Mouse (Mus musculus) liver, embryonic 12.5 days (tissue): ENCODE measurements around the gene Dbil5. TPM values are rescaled to one million over a fixed set of nuclear protein-coding genes. Genes with fewer than 3 reads are reported as not detected.

ENCODE experiments used
- ATAC-seq: fragments of 200-750 bp; cut with Nextera tagmentation; 2 replicates; pipeline ENCODE4 v1.8.0; 2017; ENCODE audit warnings: moderate number of reproducible peaks, mild to moderate bottlenecking, moderate library complexity
- H3K27ac ChIP-seq: fragments of 300-500 bp; sonication (generic); 2 replicates; pipeline ENCODE4 v1.5.1; 2016; ENCODE audit warnings: mild to moderate bottlenecking
- H3K27me3 ChIP-seq: fragments of 300-500 bp; sonication (generic); replicated peaks from 2 replicates; pipeline ENCODE4 v1.6.1; 2016; ENCODE audit warnings: mild to moderate bottlenecking, moderate library complexity
- H3K36me3 ChIP-seq: fragments of 300-500 bp; sonication (generic); 2 replicates; pipeline ENCODE4 v1.6.1; 2016; ENCODE audit warnings: mild to moderate bottlenecking, moderate library complexity
- H3K4me1 ChIP-seq: fragments of 300-500 bp; sonication (generic); 2 replicates; pipeline ENCODE4 v1.6.1; 2016
- H3K4me2 ChIP-seq: fragments of 300-500 bp; sonication (generic); 2 replicates; pipeline ENCODE4 v1.6.1; 2016; ENCODE audit warnings: mild to moderate bottlenecking, moderate library complexity
- H3K4me3 ChIP-seq: fragments of 300-500 bp; sonication (generic); 2 replicates; pipeline ENCODE4 v1.5.1; 2016; ENCODE audit warnings: mild to moderate bottlenecking, moderate library complexity
- H3K9ac ChIP-seq: fragments of 300-500 bp; sonication (generic); 2 replicates; pipeline ENCODE4 v1.6.1; 2016; ENCODE audit warnings: mild to moderate bottlenecking, moderate library complexity
- H3K9me3 ChIP-seq: fragments of 300-500 bp; sonication (generic); replicated peaks from 2 replicates; pipeline ENCODE4 v1.6.1; 2016; ENCODE audit warnings: mild to moderate bottlenecking, moderate library complexity
- WGBS: fragments of 180-500 bp; shearing (Covaris S2); methylation state at CpG from one replicate; pipeline ENCODE4 v1.1.7; 2016; ENCODE audit not compliant: insufficient replicate concordance; 5-methylcytosine and 5-hydroxymethylcytosine counted together
- polyA plus RNA-seq: library from polyadenylated mRNA; unstranded; fragments of >200 nt; fragmentation: Nextera tagmentation; extraction: Ambion mirVana; gene quantifications from 2 replicates; pipeline ENCODE4 v1.2.1, GENCODE M21; 2016

The Dbil5 gene
- polyA plus RNA-seq, 1 experiment from 2014 or later: 0.52 TPM

- WGBS: under 1% methylated on average over 61 of the region's 61 CpGs
- peaks cover 47% of the 10 kb centered on the region for H3K36me3 ChIP-seq
- peak within 1 kb of the TSS; percentile 83 for H3K9ac ChIP-seq
- H3K27ac ChIP-seq: peak within 1 kb of the TSS; percentile 45
- peak within 1 kb of the TSS; percentile 77 for H3K4me2 ChIP-seq
- peak; percentile 85 for ATAC-seq
- H3K4me1 ChIP-seq: peaks cover 21% of the 10 kb centered on the region
- H3K27me3 ChIP-seq: no peaks in the 10 kb centered on the region
- no peaks in the 10 kb centered on the region for H3K9me3 ChIP-seq
- peak within 1 kb of the TSS; percentile 85 for H3K4me3 ChIP-seq
Measured at GRCm38 (mm10) chr11:76242901-76243810, 25.7 kb downstream of the Dbil5 start, which contains the start of the genes Mrm3 and Glod4. Gene Mrm3 (plus strand): TSS chr11:76243715. Gene Glod4 (minus strand): TSS chr11:76243725.

- Histone ChIP-seq H3K4me3 (peak overlapping the region; percentile 85), H3K27ac (0 out of 2 replicates have a peak overlapping the region, but pooled peaks have one; percentile 38), H3K9me3 (no peaks in the 10 kb centered on the region), H3K4me2 (peak overlapping the region; percentile 77), H3K9ac (peak overlapping the region; percentile 83), H3K27me3 (no peaks in the 10 kb centered on the region), H3K36me3 (peaks cover 51% of the 10 kb centered on the region), H3K4me1 (peaks cover 21% of the 10 kb centered on the region)
- WGBS: 5% methylated on average over 34 of the region's 34 CpGs
- no peak; the same call in 1 of the 2 replicates for ATAC-seq
Measured at GRCm38 (mm10) chr11:76243811-76244546, 26.6 kb downstream of the Dbil5 start.

GRCm38 (mm10) chr11:76246439-76246838 is 29.0 kb downstream of the Dbil5 start:
- Histone ChIP-seq H3K4me3 (no peak overlapping the region), H3K27me3 (no peaks in the 10 kb centered on the region), H3K27ac (no peak overlapping the region), H3K9me3 (no peaks in the 10 kb centered on the region), H3K9ac (no peak overlapping the region), H3K4me1 (peaks cover 21% of the 10 kb centered on the region), H3K36me3 (peaks cover 56% of the 10 kb centered on the region), H3K4me2 (no peak overlapping the region)
- no peak for ATAC-seq

- no peak overlapping the region for H3K27ac ChIP-seq
- H3K36me3 ChIP-seq: peaks cover 61% of the 10 kb centered on the region
- WGBS: 63% methylated on average over 2 of the region's 2 CpGs
- no peak overlapping the region for H3K9ac ChIP-seq
- peaks cover 21% of the 10 kb centered on the region for H3K4me1 ChIP-seq
- no peak overlapping the region for H3K4me2 ChIP-seq
- ATAC-seq: no peak
- no peak overlapping the region for H3K4me3 ChIP-seq
- H3K9me3 ChIP-seq: no peaks in the 10 kb centered on the region
- no peaks in the 10 kb centered on the region for H3K27me3 ChIP-seq
Measured at GRCm38 (mm10) chr11:76247239-76247638, 29.8 kb downstream of the Dbil5 start.

- 59% methylated on average over 3 of the region's 3 CpGs for WGBS
- Histone ChIP-seq H3K27me3 (no peaks in the 10 kb centered on the region), H3K4me1 (no peaks in the 10 kb centered on the region), H3K9me3 (no peaks in the 10 kb centered on the region), H3K27ac (no peak overlapping the region), H3K9ac (no peak overlapping the region), H3K4me2 (no peak overlapping the region), H3K36me3 (peaks cover 46% of the 10 kb centered on the region), H3K4me3 (no peak overlapping the region)
- ATAC-seq: no peak
Measured at GRCm38 (mm10) chr11:76252036-76252435, 34.6 kb downstream of the Dbil5 start.

- no peaks in the 10 kb centered on the region for H3K27me3 ChIP-seq
- H3K9ac ChIP-seq: no peak overlapping the region
- H3K36me3 ChIP-seq: peaks cover 36% of the 10 kb centered on the region
- no peaks in the 10 kb centered on the region for H3K9me3 ChIP-seq
- H3K4me3 ChIP-seq: no peak overlapping the region
- H3K27ac ChIP-seq: no peak overlapping the region
- 60% methylated on average over 5 of the region's 5 CpGs for WGBS
- no peak overlapping the region for H3K4me2 ChIP-seq
- H3K4me1 ChIP-seq: no peaks in the 10 kb centered on the region
- ATAC-seq: peak; percentile 51; the same call in 1 of the 2 replicates
Measured at GRCm38 (mm10) chr11:76253145-76253917, 35.9 kb downstream of the Dbil5 start.

GRCm38 (mm10) chr11:76253918-76254264 is 36.5 kb downstream of the Dbil5 start:
- Histone ChIP-seq H3K27me3 (no peaks in the 10 kb centered on the region), H3K4me2 (no peak overlapping the region), H3K9me3 (no peaks in the 10 kb centered on the region), H3K4me1 (no peaks in the 10 kb centered on the region), H3K4me3 (no peak overlapping the region), H3K36me3 (peaks cover 30% of the 10 kb centered on the region), H3K9ac (no peak overlapping the region), H3K27ac (no peak overlapping the region)
- no peak for ATAC-seq
- WGBS: 81% methylated on average over 4 of the region's 4 CpGs

GRCm38 (mm10) chr11:76255431-76256001 is 38.1 kb downstream of the Dbil5 start:
- no peaks in the 10 kb centered on the region for H3K9me3 ChIP-seq
- H3K27ac ChIP-seq: no peak overlapping the region
- peaks cover 14% of the 10 kb centered on the region for H3K36me3 ChIP-seq
- no peaks in the 10 kb centered on the region for H3K4me1 ChIP-seq
- H3K27me3 ChIP-seq: no peaks in the 10 kb centered on the region
- WGBS: 68% methylated on average over 4 of the region's 4 CpGs
- ATAC-seq: no peak
- H3K4me3 ChIP-seq: no peak overlapping the region
- H3K4me2 ChIP-seq: no peak overlapping the region
- H3K9ac ChIP-seq: no peak overlapping the region

GRCm38 (mm10) chr11:76256129-76256528 is 38.7 kb downstream of the Dbil5 start:
- Histone ChIP-seq H3K9me3 (no peaks in the 10 kb centered on the region), H3K4me3 (no peak overlapping the region), H3K36me3 (peaks cover 8% of the 10 kb centered on the region), H3K27ac (no peak overlapping the region), H3K4me1 (no peaks in the 10 kb centered on the region), H3K4me2 (no peak overlapping the region), H3K9ac (no peak overlapping the region), H3K27me3 (no peaks in the 10 kb centered on the region)
- 51% methylated on average over 5 of the region's 5 CpGs for WGBS
- ATAC-seq: no peak

GRCm38 (mm10) chr11:76257386-76257785 is 40.0 kb downstream of the Dbil5 start:
- Histone ChIP-seq H3K4me1 (peaks cover 3% of the 10 kb centered on the region; the same call in 1 of the 2 replicates), H3K36me3 (no peaks in the 10 kb centered on the region), H3K27ac (no peak overlapping the region), H3K27me3 (no peaks in the 10 kb centered on the region), H3K4me2 (no peak overlapping the region), H3K4me3 (no peak overlapping the region), H3K9ac (no peak overlapping the region), H3K9me3 (no peaks in the 10 kb centered on the region)
- WGBS: 64% methylated on average over 4 of the region's 4 CpGs
- no peak for ATAC-seq

- Histone ChIP-seq H3K4me3 (no peak overlapping the region), H3K9ac (no peak overlapping the region), H3K27ac (no peak overlapping the region), H3K27me3 (no peaks in the 10 kb centered on the region), H3K4me2 (no peak overlapping the region), H3K36me3 (no peaks in the 10 kb centered on the region), H3K4me1 (peaks cover 3% of the 10 kb centered on the region; the same call in 1 of the 2 replicates), H3K9me3 (no peaks in the 10 kb centered on the region)
- 78% methylated on average over 6 of the region's 6 CpGs for WGBS
- ATAC-seq: no peak
Measured at GRCm38 (mm10) chr11:76258511-76258910, 41.1 kb downstream of the Dbil5 start.
